Mouse (Mus musculus) forebrain, embryonic 12.5 days (tissue): ENCODE results near the gene Olr1. TPM values are rescaled to one million over a fixed set of nuclear protein-coding genes. Genes with fewer than 3 reads are reported as not detected.

Source experiments
- ATAC-seq: fragments of 200-750 bp; cut with Nextera tagmentation; 2 replicates; pipeline ENCODE4 v1.8.0; 2017; ENCODE audit warnings: moderate TSS enrichment; ENCODE audit not compliant: low FRiP score
- H3K27ac ChIP-seq: fragments of 300-500 bp; sonication (generic); 2 replicates; pipeline ENCODE4 v1.5.1; 2016; ENCODE audit warnings: mild to moderate bottlenecking
- H3K27me3 ChIP-seq: fragments of 300-500 bp; sonication (generic); 2 replicates; pipeline ENCODE4 v1.6.1; 2016; ENCODE audit warnings: mild to moderate bottlenecking
- H3K36me3 ChIP-seq: fragments of 300-500 bp; sonication (generic); replicated peaks from 2 replicates; pipeline ENCODE4 v1.6.1; 2016; ENCODE audit warnings: mild to moderate bottlenecking
- H3K4me1 ChIP-seq: fragments of 300-500 bp; sonication (generic); 2 replicates; pipeline ENCODE4 v1.6.1; 2016
- H3K4me2 ChIP-seq: fragments of 300-500 bp; sonication (generic); 2 replicates; pipeline ENCODE4 v1.6.1; 2016; ENCODE audit warnings: mild to moderate bottlenecking, moderate library complexity
- H3K4me3 ChIP-seq: fragments of 300-500 bp; sonication (generic); replicated peaks from 2 replicates; pipeline ENCODE4 v1.5.1; 2016; ENCODE audit warnings: mild to moderate bottlenecking
- H3K9ac ChIP-seq: fragments of 300-500 bp; sonication (generic); 2 replicates; pipeline ENCODE4 v1.6.1; 2016; ENCODE audit warnings: mild to moderate bottlenecking
- H3K9me3 ChIP-seq: fragments of 300-500 bp; sonication (generic); 2 replicates; pipeline ENCODE4 v1.6.1; 2016
- WGBS: fragments of 180-500 bp; shearing (Covaris S2); methylation state at CpG from one replicate; pipeline ENCODE4 v1.1.7; 2016; 5-methylcytosine and 5-hydroxymethylcytosine counted together
- polyA plus RNA-seq: library from polyadenylated mRNA; unstranded; fragments of >200 nt; fragmentation: Nextera tagmentation; extraction: Ambion mirVana; gene quantifications from 2 replicates; pipeline ENCODE4 v1.2.1, GENCODE M21; 2016

Olr1 gene
- polyA plus RNA-seq, 1 experiment from 2014 or later, result not detected

- ATAC-seq, result no peak
- Histone ChIP-seq H3K27ac (no peak overlapping the region), H3K36me3 (no peaks in the 10 kb centered on the region), H3K9me3 (no peaks in the 10 kb centered on the region), H3K27me3 (no peaks in the 10 kb centered on the region), H3K4me2 (no peak overlapping the region), H3K9ac (no peak overlapping the region), H3K4me3 (no peak overlapping the region), H3K4me1 (peaks cover 14% of the 10 kb centered on the region)
These were observed 23.3 kb upstream of the Olr1 start for GRCm38 (mm10) chr6:129530261-129530660.

- Histone ChIP-seq H3K9ac (no peak overlapping the region), H3K4me2 (no peak overlapping the region), H3K36me3 (no peaks in the 10 kb centered on the region), H3K27ac (no peak overlapping the region), H3K9me3 (no peaks in the 10 kb centered on the region), H3K27me3 (no peaks in the 10 kb centered on the region), H3K4me1 (peaks cover 7% of the 10 kb centered on the region), H3K4me3 (no peak overlapping the region)
- no peak for ATAC-seq
- WGBS, result 91% methylated on average over 1 of the region's 1 CpGs
These were observed 22.6 kb upstream of the Olr1 start for GRCm38 (mm10) chr6:129529605-129530004.

- Histone ChIP-seq H3K27ac (no peak overlapping the region), H3K9ac (no peak overlapping the region), H3K9me3 (no peaks in the 10 kb centered on the region), H3K4me3 (no peak overlapping the region), H3K4me2 (no peak overlapping the region), H3K4me1 (peaks cover 3% of the 10 kb centered on the region; the same call in 1 of the 2 replicates), H3K27me3 (no peaks in the 10 kb centered on the region), H3K36me3 (no peaks in the 10 kb centered on the region)
- 88% methylated on average over 2 of the region's 2 CpGs for WGBS
- no peak for ATAC-seq
These were observed 20.5 kb upstream of the Olr1 start for GRCm38 (mm10) chr6:129527416-129527815.

- Histone ChIP-seq H3K4me3 (no peak overlapping the region), H3K4me1 (0 out of 2 replicates have a peak, but pooled peaks cover 2% of the 10 kb centered on the region), H3K36me3 (no peaks in the 10 kb centered on the region), H3K4me2 (no peak overlapping the region), H3K27me3 (no peaks in the 10 kb centered on the region), H3K9ac (no peak overlapping the region), H3K9me3 (no peaks in the 10 kb centered on the region), H3K27ac (no peak overlapping the region)
- no peak for ATAC-seq
These were observed 19.1 kb upstream of the Olr1 start for GRCm38 (mm10) chr6:129526069-129526468.

- peak; percentile 61; the same call in 1 of the 2 replicates for ATAC-seq
- H3K4me1 ChIP-seq, result 0 out of 2 replicates have a peak, but pooled peaks cover 2% of the 10 kb centered on the region
- H3K27me3 ChIP-seq, result no peaks in the 10 kb centered on the region
- H3K36me3 ChIP-seq, result no peaks in the 10 kb centered on the region
- no peak overlapping the region for H3K9ac ChIP-seq
- no peaks in the 10 kb centered on the region for H3K9me3 ChIP-seq
- H3K4me3 ChIP-seq, result no peak overlapping the region
- H3K4me2 ChIP-seq, result no peak overlapping the region
- no peak overlapping the region for H3K27ac ChIP-seq
- WGBS, result 48% methylated on average over 2 of the region's 2 CpGs
These were observed 10.9 kb upstream of the Olr1 start for GRCm38 (mm10) chr6:129517752-129518408.

GRCm38 (mm10) chr6:129516388-129516787 lies 9.4 kb upstream of the Olr1 start:
- H3K4me1 ChIP-seq, result no peaks in the 10 kb centered on the region
- no peaks in the 10 kb centered on the region for H3K36me3 ChIP-seq
- no peaks in the 10 kb centered on the region for H3K27me3 ChIP-seq
- H3K4me3 ChIP-seq, result no peak overlapping the region
- H3K4me2 ChIP-seq, result no peak overlapping the region
- no peaks in the 10 kb centered on the region for H3K9me3 ChIP-seq
- H3K9ac ChIP-seq, result no peak overlapping the region
- no peak for ATAC-seq
- no peak overlapping the region for H3K27ac ChIP-seq
- WGBS, result 93% methylated on average over 10 of the region's 10 CpGs

GRCm38 (mm10) chr6:129515068-129515467 lies 8.1 kb upstream of the Olr1 start:
- H3K4me2 ChIP-seq, result no peak overlapping the region
- no peaks in the 10 kb centered on the region for H3K9me3 ChIP-seq
- no peak overlapping the region for H3K9ac ChIP-seq
- no peak for ATAC-seq
- H3K4me3 ChIP-seq, result no peak overlapping the region
- WGBS, result 93% methylated on average over 3 of the region's 3 CpGs
- H3K36me3 ChIP-seq, result no peaks in the 10 kb centered on the region
- H3K4me1 ChIP-seq, result no peaks in the 10 kb centered on the region
- no peaks in the 10 kb centered on the region for H3K27me3 ChIP-seq
- H3K27ac ChIP-seq, result no peak overlapping the region

- Histone ChIP-seq H3K27me3 (no peaks in the 10 kb centered on the region), H3K4me1 (no peaks in the 10 kb centered on the region), H3K27ac (no peak overlapping the region), H3K4me2 (no peak overlapping the region), H3K4me3 (no peak overlapping the region), H3K36me3 (no peaks in the 10 kb centered on the region), H3K9ac (no peak overlapping the region), H3K9me3 (no peaks in the 10 kb centered on the region)
- 87% methylated on average over 2 of the region's 2 CpGs for WGBS
- no peak for ATAC-seq
These were observed 7.4 kb upstream of the Olr1 start for GRCm38 (mm10) chr6:129514376-129514775.

- ATAC-seq, result no peak
- no peak overlapping the region for H3K4me2 ChIP-seq
- no peak overlapping the region for H3K4me3 ChIP-seq
- H3K4me1 ChIP-seq, result no peaks in the 10 kb centered on the region
- 94% methylated on average over 1 of the region's 1 CpGs for WGBS
- no peak overlapping the region for H3K9ac ChIP-seq
- H3K36me3 ChIP-seq, result no peaks in the 10 kb centered on the region
- no peaks in the 10 kb centered on the region for H3K9me3 ChIP-seq
- H3K27me3 ChIP-seq, result no peaks in the 10 kb centered on the region
- no peak overlapping the region for H3K27ac ChIP-seq
These were observed 6.4 kb upstream of the Olr1 start for GRCm38 (mm10) chr6:129513409-129513808.

GRCm38 (mm10) chr6:129512868-129513267 lies 5.9 kb upstream of the Olr1 start:
- Histone ChIP-seq H3K4me2 (no peak overlapping the region), H3K4me1 (no peaks in the 10 kb centered on the region), H3K9ac (no peak overlapping the region), H3K27me3 (no peaks in the 10 kb centered on the region), H3K27ac (no peak overlapping the region), H3K4me3 (no peak overlapping the region), H3K9me3 (no peaks in the 10 kb centered on the region), H3K36me3 (no peaks in the 10 kb centered on the region)
- ATAC-seq, result no peak
- WGBS, result 85% methylated on average over 8 of the region's 8 CpGs

GRCm38 (mm10) chr6:129512367-129512766 lies 5.4 kb upstream of the Olr1 start, which contains the start of gene Tmem52b:
TSS of gene Tmem52b (plus strand) at chr6:129512555.
- no peaks in the 10 kb centered on the region for H3K9me3 ChIP-seq
- 67% methylated on average over 3 of the region's 3 CpGs for WGBS
- no peak within 1 kb of the TSS for H3K4me2 ChIP-seq
- H3K27ac ChIP-seq, result no peak within 1 kb of the TSS
- H3K4me3 ChIP-seq, result no peak within 1 kb of the TSS
- no peaks in the 10 kb centered on the region for H3K4me1 ChIP-seq
- H3K27me3 ChIP-seq, result no peaks in the 10 kb centered on the region
- ATAC-seq, result no peak
- H3K9ac ChIP-seq, result no peak within 1 kb of the TSS
- no peaks in the 10 kb centered on the region for H3K36me3 ChIP-seq

GRCm38 (mm10) chr6:129510120-129510911 lies 3.4 kb upstream of the Olr1 start:
- Histone ChIP-seq H3K27me3 (no peaks in the 10 kb centered on the region), H3K4me2 (no peak overlapping the region), H3K4me3 (no peak overlapping the region), H3K27ac (no peak overlapping the region), H3K9me3 (no peaks in the 10 kb centered on the region), H3K9ac (no peak overlapping the region), H3K4me1 (no peaks in the 10 kb centered on the region), H3K36me3 (no peaks in the 10 kb centered on the region)
- 69% methylated on average over 6 of the region's 6 CpGs for WGBS
- ATAC-seq, result no peak

GRCm38 (mm10) chr6:129503471-129503870 lies 3.5 kb downstream of the Olr1 start:
- H3K4me1 ChIP-seq, result no peaks in the 10 kb centered on the region

More at GRCm38 (mm10) chr6:129503471-129503870, 3.5 kb downstream of the Olr1 start:
- Histone ChIP-seq H3K4me3 (no peak overlapping the region), H3K4me2 (no peak overlapping the region), H3K27me3 (no peaks in the 10 kb centered on the region), H3K9me3 (peaks cover 6% of the 10 kb centered on the region; the same call in 1 of the 2 replicates), H3K27ac (no peak overlapping the region), H3K9ac (no peak overlapping the region), H3K36me3 (no peaks in the 10 kb centered on the region)
- WGBS, result 81% methylated on average over 2 of the region's 2 CpGs
- ATAC-seq, result no peak
